Mouse (Mus musculus): Measurements from ENCODE around the gene Cep131. TPM values are rescaled to one million over a fixed set of nuclear protein-coding genes. Genes with fewer than 3 reads are reported as not detected.

Cep131 gene
- total and polyA plus RNA-seq, 3 experiments: 2.3 to 20.9 (median 10.2) TPM

DNA sequence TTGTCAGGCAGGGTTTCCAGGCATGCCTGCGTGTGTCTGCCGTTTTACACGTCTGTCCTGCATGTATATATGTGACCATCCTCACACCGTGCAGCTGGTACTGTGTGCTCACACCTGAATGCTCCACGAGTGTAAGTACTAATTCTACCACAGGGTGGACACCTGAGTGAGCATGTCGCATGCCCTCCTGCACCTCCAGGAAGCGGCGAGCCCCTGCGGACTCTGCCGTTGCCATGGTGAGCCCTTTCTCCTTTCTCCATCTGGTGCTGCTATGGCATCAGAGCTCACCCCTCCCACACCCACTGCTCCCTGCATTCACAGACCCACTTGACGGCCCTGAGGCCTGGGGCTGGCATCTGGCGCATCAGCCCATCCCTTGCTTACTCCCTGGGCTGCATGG is 63.8 kb downstream of the Cep131 start:
- Histone ChIP-seq H3K4me3 (replicated peaks in 1 of 3; ENCODE audit: low read depth in 2 of 3, low read length in 2 of 3, poor library complexity in 1 of 3) (no peak overlapping the region), H3K36me3 (replicated peaks in 1 of 2; ENCODE audit: control insufficient read depth in 1 of 2, insufficient read depth in 1 of 2, low read length in 1 of 2) (no peaks in the 10 kb centered on the region), H3K79me2 (replicated peaks; ENCODE audit: control insufficient read depth, extremely low read depth, insufficient read depth, poor library complexity, severe bottlenecking) (no peaks in the 10 kb centered on the region), H3K9me3 (replicated peaks; ENCODE audit: low read length) (no peaks in the 10 kb centered on the region), H3K4me2 (ENCODE audit: insufficient read depth, low read depth, poor library complexity, severe bottlenecking) (no peak overlapping the region), H3K27me3 (replicated peaks) (peaks cover 44% of the 10 kb centered on the region), H3K9ac (ENCODE audit: insufficient read depth, low read depth) (no peak overlapping the region), H3K27ac (ENCODE audit: insufficient read depth, low read depth) (no peak overlapping the region), H3K4me1 (ENCODE audit: control insufficient read depth in 1 of 2, insufficient read depth in 2 of 2) (peaks cover 17 to 35% of the 10 kb centered on the region in 2 experiments)
- in situ Hi-C loops (cut with MboI; ENCODE audit: low pct_ligation_motif_present, low pct_unique_long_range_greater_than_20kb, low sequenced_read_pairs) (no loop called here), dilution Hi-C loops (cut with MboI; ENCODE audit: extremely low pct_ligation_motif_present, extremely low pct_unique_long_range_greater_than_20kb, low sequenced_read_pairs) (no loop called here)
- no peak for DNase-seq (ENCODE audit: extremely low read depth)
- TF ChIP-seq IRF4 (IDR thresholded peaks at IDR 0.05; ENCODE audit: low read depth, low read length) (no peak), ZNF384 (IDR thresholded peaks at IDR 0.05; ENCODE audit: low read depth, low read length) (no peak), CHD2 (IDR thresholded peaks at IDR 0.05; ENCODE audit: low read length) (no peak), TCF12 (IDR thresholded peaks at IDR 0.05; ENCODE audit: low read depth, low read length) (no peak), JUN (IDR thresholded peaks at IDR 0.05; ENCODE audit: insufficient read depth, low read depth, low read length) (no peak), BHLHE40 (IDR thresholded peaks at IDR 0.05; ENCODE audit: low read depth, low read length) (no peak), ETS1 (conservative IDR thresholded peaks at IDR 0.05; ENCODE audit: low read depth, low read length) (no peak), MXI1 (IDR thresholded peaks at IDR 0.05; ENCODE audit: low read depth, low read length) (no peak), ZC3H11A (IDR thresholded peaks at IDR 0.05; ENCODE audit: low read depth, low read length) (no peak), KAT2A (IDR thresholded peaks at IDR 0.05; ENCODE audit: insufficient replicate concordance, low read length) (no peak), GABPA (IDR thresholded peaks at IDR 0.05; ENCODE audit: insufficient replicate concordance, low read depth, low read length) (no peak), POLR2AphosphoS2 (IDR thresholded peaks at IDR 0.05; ENCODE audit: low read depth, low read length) (no peak), MEF2A (IDR thresholded peaks at IDR 0.05; ENCODE audit: borderline replicate concordance, low read depth, low read length) (no peak), ELF1 (IDR thresholded peaks at IDR 0.05; ENCODE audit: low read depth, low read length) (no peak), EP300 (IDR thresholded peaks at IDR 0.05; ENCODE audit: low read length) (no peak), MAZ (IDR thresholded peaks at IDR 0.05; ENCODE audit: low read depth, low read length) (no peak), USF1 (IDR thresholded peaks at IDR 0.05; ENCODE audit: low read depth, low read length) (no peak)

DNA sequence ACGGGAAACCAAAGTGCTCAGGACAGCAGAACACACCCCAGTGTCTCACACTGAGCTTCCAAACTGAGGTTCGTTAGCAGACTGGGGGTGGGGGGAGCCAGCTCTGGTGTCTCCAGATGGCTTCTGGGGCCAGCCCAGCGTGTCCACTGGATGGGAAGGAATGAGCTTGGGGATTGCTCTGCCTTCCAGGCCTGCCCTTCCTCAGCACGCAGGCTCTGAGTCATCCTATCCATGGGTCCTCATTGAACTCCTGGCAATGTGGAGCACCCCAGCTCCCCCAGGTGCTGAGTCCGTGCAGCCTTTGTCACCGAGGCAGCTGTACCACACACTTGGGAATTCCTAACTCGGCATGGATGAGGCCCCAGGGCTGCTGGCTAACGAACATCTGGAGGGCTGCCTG is 64.4 kb downstream of the Cep131 start:
- Histone ChIP-seq H3K79me2 (replicated peaks; ENCODE audit: control insufficient read depth, extremely low read depth, insufficient read depth, poor library complexity, severe bottlenecking) (no peaks in the 10 kb centered on the region), H3K27me3 (replicated peaks) (peaks cover 49% of the 10 kb centered on the region), H3K9ac (ENCODE audit: insufficient read depth, low read depth) (no peak overlapping the region), H3K27ac (ENCODE audit: insufficient read depth, low read depth) (no peak overlapping the region), H3K4me3 (replicated peaks in 1 of 3; ENCODE audit: low read depth in 2 of 3, low read length in 2 of 3, poor library complexity in 1 of 3) (no peak overlapping the region), H3K36me3 (replicated peaks in 1 of 2; ENCODE audit: control insufficient read depth in 1 of 2, insufficient read depth in 1 of 2, low read length in 1 of 2) (no peaks in the 10 kb centered on the region), H3K9me3 (replicated peaks; ENCODE audit: low read length) (no peaks in the 10 kb centered on the region), H3K4me1 (ENCODE audit: control insufficient read depth in 1 of 2, insufficient read depth in 2 of 2) (peaks cover 17 to 37% of the 10 kb centered on the region in 2 experiments), H3K4me2 (ENCODE audit: insufficient read depth, low read depth, poor library complexity, severe bottlenecking) (no peak overlapping the region)
- DNase-seq (ENCODE audit: extremely low read depth): no peak
- TF ChIP-seq ETS1 (conservative IDR thresholded peaks at IDR 0.05; ENCODE audit: low read depth, low read length) (no peak), JUND (conservative IDR thresholded peaks at IDR 0.05; ENCODE audit: low read depth, low read length) (no peak), USF1 (IDR thresholded peaks at IDR 0.05; ENCODE audit: low read depth, low read length) (no peak), TBP (conservative IDR thresholded peaks at IDR 0.05; ENCODE audit: low read depth, low read length) (no peak), MXI1 (IDR thresholded peaks at IDR 0.05; ENCODE audit: low read depth, low read length) (no peak), HCFC1 (IDR thresholded peaks at IDR 0.05; ENCODE audit: low read depth, low read length) (no peak), MEF2A (IDR thresholded peaks at IDR 0.05; ENCODE audit: borderline replicate concordance, low read depth, low read length) (no peak), ZKSCAN1 (IDR thresholded peaks at IDR 0.05; ENCODE audit: borderline replicate concordance, low read depth, low read length) (no peak), KAT2A (IDR thresholded peaks at IDR 0.05; ENCODE audit: insufficient replicate concordance, low read length) (no peak), RAD21 (IDR thresholded peaks at IDR 0.05; ENCODE audit: low read depth, low read length) (no peak), PAX5 (IDR thresholded peaks at IDR 0.05; ENCODE audit: low read length) (no peak), CHD1 (IDR thresholded peaks at IDR 0.05; ENCODE audit: low read depth, low read length) (no peak), MAFK (IDR thresholded peaks at IDR 0.05; ENCODE audit: insufficient replicate concordance, low read length) (no peak), BHLHE40 (IDR thresholded peaks at IDR 0.05; ENCODE audit: low read depth, low read length) (no peak), CHD2 (IDR thresholded peaks at IDR 0.05; ENCODE audit: low read length) (no peak), POLR2A (IDR thresholded peaks at IDR 0.05; ENCODE audit: low read depth, low read length) (no peak), TCF12 (IDR thresholded peaks at IDR 0.05; ENCODE audit: low read depth, low read length) (no peak), UBTF (IDR thresholded peaks at IDR 0.05; ENCODE audit: low read depth, low read length) (no peak), E2F4 (IDR thresholded peaks at IDR 0.05; ENCODE audit: insufficient replicate concordance, low read depth, low read length) (no peak)
- dilution Hi-C loops (cut with MboI; ENCODE audit: extremely low pct_ligation_motif_present, extremely low pct_unique_long_range_greater_than_20kb, low sequenced_read_pairs): no loop called here
- in situ Hi-C loops (cut with MboI; ENCODE audit: low pct_ligation_motif_present, low pct_unique_long_range_greater_than_20kb, low sequenced_read_pairs): no loop called here

Data from CH12.LX (cell line).